Mouse (Mus musculus) liver, embryonic 14.5 days (tissue): Measurements from ENCODE around the gene Akr1b3. TPM values are rescaled to one million over a fixed set of nuclear protein-coding genes. Genes with fewer than 3 reads are reported as not detected.

Experiments used
- ATAC-seq: fragments of 200-750 bp; cut with Nextera tagmentation; 2 replicates; pipeline ENCODE4 v1.8.0; 2017; ENCODE audit warnings: moderate number of reproducible peaks, mild to moderate bottlenecking, moderate library complexity; ENCODE audit not compliant: insufficient read depth
- DNase-seq, 3 experiments: peaks; one replicate each; pipeline ENCODE4 v3.0.0-alpha.2; 2012 to 2013; ENCODE audit warnings: low read depth in 3 of 3, low spot score in 3 of 3
- H3K27ac ChIP-seq: fragments of 300-500 bp; sonication (generic); 2 replicates; pipeline ENCODE4 v1.5.1; 2014; ENCODE audit warnings: moderate library complexity, mild to moderate bottlenecking, control low read depth, inconsistent platforms
- H3K27me3 ChIP-seq: fragments of 300-500 bp; sonication (generic); 2 replicates; pipeline ENCODE4 v1.6.1; 2014; ENCODE audit warnings: mild to moderate bottlenecking, low read length, moderate library complexity; ENCODE audit not compliant: control insufficient read depth, insufficient read depth
- H3K36me3 ChIP-seq: fragments of 300-500 bp; sonication (generic); replicated peaks from 2 replicates; pipeline ENCODE4 v1.6.1; 2014; ENCODE audit warnings: low read depth; ENCODE audit not compliant: control insufficient read depth, insufficient read depth
- H3K4me1 ChIP-seq, 2 experiments: fragments of 200-500 bp in 1 of 2; fragments of 300-500 bp in 1 of 2; sonication (generic) in 1 of 2; replicated peaks; 2 replicates each; pipeline ENCODE4 v1.6.1; 2012 to 2014; ENCODE audit warnings: antibody characterized with exemption in 1 of 2, inconsistent platforms in 1 of 2, low read length in 1 of 2; ENCODE audit not compliant: control insufficient read depth in 2 of 2, insufficient read depth in 2 of 2
- H3K4me2 ChIP-seq: fragments of 300-500 bp; sonication (generic); 2 replicates; pipeline ENCODE4 v1.6.1; 2014; ENCODE audit warnings: low read depth, mild to moderate bottlenecking, control low read depth, moderate library complexity
- H3K4me3 ChIP-seq, 2 experiments: fragments of 200-500 bp in 1 of 2; fragments of 300-500 bp in 1 of 2; sonication (generic) in 1 of 2; 2 replicates each; pipeline ENCODE4 v1.5.1; 2012 to 2014; ENCODE audit warnings: low read depth in 2 of 2, low read length in 2 of 2, mild to moderate bottlenecking in 2 of 2, control low read depth in 1 of 2, inconsistent platforms in 1 of 2, moderate library complexity in 1 of 2; ENCODE audit not compliant: insufficient read depth in 1 of 2
- H3K9ac ChIP-seq: fragments of 300-500 bp; sonication (generic); replicated peaks from 2 replicates; pipeline ENCODE4 v1.6.1; 2014; ENCODE audit warnings: mild to moderate bottlenecking, control low read depth, moderate library complexity
- H3K9me3 ChIP-seq: fragments of 300-500 bp; sonication (generic); 2 replicates; pipeline ENCODE4 v1.6.1; 2016; ENCODE audit warnings: low read length, mixed read lengths; ENCODE audit not compliant: control insufficient read depth
- CTCF ChIP-seq: IDR thresholded peaks from 2 replicates; pipeline ENCODE4 v1.5.1; 2016; ENCODE audit warnings: antibody characterized with exemption, low read depth, control low read depth
- EP300 ChIP-seq: IDR thresholded peaks from 2 replicates; pipeline ENCODE4 v1.6.1; 2016; ENCODE audit warnings: antibody characterized with exemption, low read depth
- WGBS: fragments of 180-500 bp; shearing (Covaris S2); extraction: QIAGEN DNeasy Blood & Tissue Kit; methylation state at CpG from one replicate; pipeline ENCODE4 v1.1.7; 2014; ENCODE audit not compliant: insufficient replicate concordance; 5-methylcytosine and 5-hydroxymethylcytosine counted together
- polyA plus RNA-seq, 2 experiments: library from polyadenylated mRNA; depleted of rRNA in 1 of 2; stranded (reverse) in 1 of 2; unstranded in 1 of 2; fragments of >200 nt; fragmentation: Nextera tagmentation in 1 of 2; extraction: Ambion mirVana in 1 of 2; gene quantifications; 2 replicates each; pipeline versions ENCODE4 v1.2.1 to v1.2.3; 2012 to 2014

The Akr1b3 gene
- polyA plus RNA-seq, 2 experiments: 32.2 to 50.4 TPM

- no peak overlapping the region for H3K9ac ChIP-seq
- no peaks in the 10 kb centered on the region for H3K27me3 ChIP-seq
- TF ChIP-seq CTCF (no peak), EP300 (no peak)
- H3K4me2 ChIP-seq: no peak overlapping the region
- WGBS: 67% methylated on average over 10 of the region's 10 CpGs
- ATAC-seq: no peak
- no peak overlapping the region for H3K4me3 ChIP-seq
- H3K27ac ChIP-seq: no peak overlapping the region
- no peaks in the 10 kb centered on the region for H3K36me3 ChIP-seq
- H3K9me3 ChIP-seq: no peaks in the 10 kb centered on the region
- DNase-seq: no peak
- 0 out of 4 replicates have a peak, but pooled peaks cover 0 to 2% of the 10 kb centered on the region in 2 experiments for H3K4me1 ChIP-seq
Observed at GRCm38 (mm10) chr6:34288098-34288497, 29.2 kb downstream of the Akr1b3 start.

GRCm38 (mm10) chr6:34286841-34287240 is 30.4 kb downstream of the Akr1b3 start:
- no peaks in the 10 kb centered on the region for H3K9me3 ChIP-seq
- H3K4me3 ChIP-seq: no peak overlapping the region
- H3K4me2 ChIP-seq: no peak overlapping the region
- no peak for DNase-seq
- no peaks in the 10 kb centered on the region for H3K36me3 ChIP-seq
- no peak overlapping the region for H3K27ac ChIP-seq
- TF ChIP-seq EP300 (no peak), CTCF (no peak)
- H3K9ac ChIP-seq: no peak overlapping the region
- no peak for ATAC-seq
- no peaks in the 10 kb centered on the region for H3K4me1 ChIP-seq
- H3K27me3 ChIP-seq: no peaks in the 10 kb centered on the region
- WGBS: 52% methylated on average over 3 of the region's 3 CpGs

GRCm38 (mm10) chr6:34278385-34278784 is 38.9 kb downstream of the Akr1b3 start:
- ATAC-seq: no peak

GRCm38 (mm10) chr6:34277665-34278064 is 39.6 kb downstream of the Akr1b3 start:
- DNase-seq (peak in 2 of 3 experiments; percentile 3 to 9), ATAC-seq (no peak)
- Histone ChIP-seq H3K9ac (no peak overlapping the region), H3K36me3 (no peaks in the 10 kb centered on the region), H3K4me2 (no peak overlapping the region), H3K4me3 (no peak overlapping the region), H3K4me1 (no peaks in the 10 kb centered on the region), H3K27ac (no peak overlapping the region), H3K27me3 (no peaks in the 10 kb centered on the region), H3K9me3 (no peaks in the 10 kb centered on the region)
- WGBS: 14% methylated on average over 9 of the region's 9 CpGs
- TF ChIP-seq EP300 (no peak), CTCF (peak; percentile 56)

More at GRCm38 (mm10) chr6:34278385-34278784, 38.9 kb downstream of the Akr1b3 start:
- no peak for DNase-seq
- H3K27ac ChIP-seq: no peak overlapping the region
- H3K4me2 ChIP-seq: no peak overlapping the region
- no peak overlapping the region for H3K4me3 ChIP-seq
- WGBS: 65% methylated on average over 5 of the region's 5 CpGs
- H3K9ac ChIP-seq: no peak overlapping the region
- H3K36me3 ChIP-seq: no peaks in the 10 kb centered on the region
- no peaks in the 10 kb centered on the region for H3K27me3 ChIP-seq
- H3K9me3 ChIP-seq: no peaks in the 10 kb centered on the region
- no peaks in the 10 kb centered on the region for H3K4me1 ChIP-seq
- no peak for TF ChIP-seq CTCF
- TF ChIP-seq EP300: no peak

- ATAC-seq: no peak
- Histone ChIP-seq H3K36me3 (no peaks in the 10 kb centered on the region), H3K4me2 (no peak overlapping the region), H3K9ac (no peak overlapping the region), H3K9me3 (no peaks in the 10 kb centered on the region), H3K27ac (no peak overlapping the region), H3K4me1 (no peaks in the 10 kb centered on the region), H3K27me3 (no peaks in the 10 kb centered on the region), H3K4me3 (no peak overlapping the region)
- no peak for TF ChIP-seq EP300
- no peak for DNase-seq
- WGBS: 81% methylated on average over 2 of the region's 2 CpGs
Observed at GRCm38 (mm10) chr6:34274346-34274745, 42.9 kb downstream of the Akr1b3 start.
